Mouse (Mus musculus): Measurements from ENCODE around the gene Ltbp1. TPM values are rescaled to one million over a fixed set of nuclear protein-coding genes. Genes with fewer than 3 reads are reported as not detected.

The Ltbp1 gene
- polyA plus RNA-seq, 2 experiments = 83.3 to 104 TPM

DNA sequence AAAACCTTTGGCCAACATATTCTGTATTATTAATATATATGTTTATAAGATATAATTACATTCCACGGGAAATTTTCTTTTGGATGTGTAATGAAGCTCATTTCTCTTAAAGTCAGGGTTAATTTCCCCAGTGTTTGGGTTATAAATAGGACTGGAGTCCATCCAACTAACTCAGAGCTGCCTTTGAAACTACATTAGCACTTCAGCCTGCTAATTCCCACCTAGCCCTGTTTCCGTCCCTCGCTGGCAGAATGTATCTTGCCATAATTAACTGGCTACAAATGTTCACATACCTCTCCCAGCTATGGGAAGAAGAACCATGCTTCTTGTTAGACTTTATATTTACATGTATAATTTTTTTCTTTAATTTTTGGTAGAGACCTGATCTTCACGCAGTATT, 311.7 kb downstream of the Ltbp1 start:
- no peak for ATAC-seq (ENCODE audit: low FRiP score, low read depth)
- H3K27ac ChIP-seq (replicated peaks; ENCODE audit: low read depth, low read length) = no peak overlapping the region
- H3K9ac ChIP-seq (ENCODE audit: low read depth, low read length, severe bottlenecking) = no peak overlapping the region
- no peak overlapping the region for H3K4me2 ChIP-seq (replicated peaks; ENCODE audit: low read depth, low read length, severe bottlenecking)
- 0 out of 2 replicates have a peak, but pooled peaks cover 7% of the 10 kb centered on the region for H3K4me1 ChIP-seq (ENCODE audit: control insufficient read depth, insufficient read depth, low read length)
- no peaks in the 10 kb centered on the region for H3K9me3 ChIP-seq (ENCODE audit: control insufficient read depth, low read length)
- H3K27me3 ChIP-seq (ENCODE audit: control insufficient read depth, insufficient read depth, low read length) = no peaks in the 10 kb centered on the region
- no peak overlapping the region for H3K4me3 ChIP-seq (replicated peaks; ENCODE audit: low read length)
- WGBS = 58% methylated on average over 4 of the region's 4 CpGs
- DNase-seq (ENCODE audit: low spot score) = no peak
- H3K36me3 ChIP-seq (ENCODE audit: control insufficient read depth, insufficient read depth, low read length) = peaks cover 37% of the 10 kb centered on the region
- TF ChIP-seq POLR2A (IDR thresholded peaks at IDR 0.05; ENCODE audit: borderline replicate concordance, extremely low read depth, insufficient read depth, insufficient read length) = no peak

- Histone ChIP-seq H3K9me3 (ENCODE audit: control insufficient read depth, low read length) (no peaks in the 10 kb centered on the region), H3K36me3 (ENCODE audit: control insufficient read depth, insufficient read depth, low read length) (peaks cover 21% of the 10 kb centered on the region), H3K27me3 (ENCODE audit: control insufficient read depth, insufficient read depth, low read length) (no peaks in the 10 kb centered on the region), H3K4me1 (ENCODE audit: control insufficient read depth, insufficient read depth, low read length) (peaks cover 45% of the 10 kb centered on the region), H3K4me3 (replicated peaks; ENCODE audit: low read length) (no peak overlapping the region), H3K9ac (ENCODE audit: low read depth, low read length, severe bottlenecking) (no peak overlapping the region), H3K27ac (replicated peaks; ENCODE audit: low read depth, low read length) (peak overlapping the region; percentile 73), H3K4me2 (replicated peaks; ENCODE audit: low read depth, low read length, severe bottlenecking) (no peak overlapping the region)
- DNase-seq (ENCODE audit: low spot score) = no peak
- no peak for ATAC-seq (ENCODE audit: low FRiP score, low read depth)
- no peak for TF ChIP-seq POLR2A (IDR thresholded peaks at IDR 0.05; ENCODE audit: borderline replicate concordance, extremely low read depth, insufficient read depth, insufficient read length)
- 62% methylated on average over 5 of the region's 5 CpGs for WGBS
Measured at GRCm38 (mm10) chr17:75323229-75323628, 317.9 kb downstream of the Ltbp1 start.

- DNase-seq (ENCODE audit: low spot score) = peak; percentile 60
- no peak for TF ChIP-seq POLR2A (IDR thresholded peaks at IDR 0.05; ENCODE audit: borderline replicate concordance, extremely low read depth, insufficient read depth, insufficient read length)
- no peak overlapping the region for H3K4me2 ChIP-seq (replicated peaks; ENCODE audit: low read depth, low read length, severe bottlenecking)
- peaks cover 46% of the 10 kb centered on the region for H3K4me1 ChIP-seq (ENCODE audit: control insufficient read depth, insufficient read depth, low read length)
- no peaks in the 10 kb centered on the region for H3K27me3 ChIP-seq (ENCODE audit: control insufficient read depth, insufficient read depth, low read length)
- H3K4me3 ChIP-seq (replicated peaks; ENCODE audit: low read length) = no peak overlapping the region
- peak overlapping the region; percentile 73 for H3K27ac ChIP-seq (replicated peaks; ENCODE audit: low read depth, low read length)
- 45% methylated on average over 10 of the region's 10 CpGs for WGBS
- ATAC-seq (ENCODE audit: low FRiP score, low read depth) = no peak
- peaks cover 26% of the 10 kb centered on the region for H3K36me3 ChIP-seq (ENCODE audit: control insufficient read depth, insufficient read depth, low read length)
- H3K9me3 ChIP-seq (ENCODE audit: control insufficient read depth, low read length) = no peaks in the 10 kb centered on the region
- no peak overlapping the region for H3K9ac ChIP-seq (ENCODE audit: low read depth, low read length, severe bottlenecking)
Measured at GRCm38 (mm10) chr17:75323766-75324165, 318.4 kb downstream of the Ltbp1 start.

GRCm38 (mm10) chr17:75328102-75328639, 322.8 kb downstream of the Ltbp1 start:
- Histone ChIP-seq H3K36me3 (ENCODE audit: control insufficient read depth, insufficient read depth, low read length) (peaks cover 30% of the 10 kb centered on the region), H3K27ac (replicated peaks; ENCODE audit: low read depth, low read length) (peak overlapping the region; percentile 65), H3K9me3 (ENCODE audit: control insufficient read depth, low read length) (no peaks in the 10 kb centered on the region), H3K4me2 (replicated peaks; ENCODE audit: low read depth, low read length, severe bottlenecking) (no peak overlapping the region), H3K4me1 (ENCODE audit: control insufficient read depth, insufficient read depth, low read length) (peaks cover 34% of the 10 kb centered on the region), H3K4me3 (replicated peaks; ENCODE audit: low read length) (no peak overlapping the region), H3K27me3 (ENCODE audit: control insufficient read depth, insufficient read depth, low read length) (no peaks in the 10 kb centered on the region), H3K9ac (ENCODE audit: low read depth, low read length, severe bottlenecking) (no peak overlapping the region)
- WGBS = 38% methylated on average over 10 of the region's 10 CpGs
- ATAC-seq (ENCODE audit: low FRiP score, low read depth) (peak; percentile 69), DNase-seq (ENCODE audit: low spot score) (peak; percentile 51)
- no peak for TF ChIP-seq POLR2A (IDR thresholded peaks at IDR 0.05; ENCODE audit: borderline replicate concordance, extremely low read depth, insufficient read depth, insufficient read length)

DNA sequence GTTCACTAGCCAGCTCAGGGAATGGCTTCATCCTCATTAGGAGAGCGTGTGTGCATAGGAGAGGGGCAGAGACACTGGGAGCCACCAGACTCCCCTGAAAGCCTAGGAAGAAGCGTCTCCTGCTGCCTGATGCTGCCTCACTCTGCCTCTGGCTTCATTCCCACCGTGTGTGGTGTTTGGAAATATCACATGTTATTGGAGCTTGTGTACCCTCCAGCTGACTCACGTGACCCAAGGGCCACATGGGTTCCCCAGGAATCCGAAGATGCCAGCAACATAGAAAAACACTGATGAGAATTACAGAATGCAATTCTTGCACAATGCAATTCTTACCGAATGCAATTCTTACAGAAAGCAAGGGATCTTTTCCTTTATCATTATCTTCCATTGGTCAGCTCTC, 325.0 kb downstream of the Ltbp1 start:
- WGBS = 87% methylated on average over 6 of the region's 6 CpGs
- Histone ChIP-seq H3K27me3 (ENCODE audit: control insufficient read depth, insufficient read depth, low read length) (no peaks in the 10 kb centered on the region), H3K4me2 (replicated peaks; ENCODE audit: low read depth, low read length, severe bottlenecking) (no peak overlapping the region)

More for the DNA sequence above, 325.0 kb downstream of the Ltbp1 start:
- no peak overlapping the region for H3K9ac ChIP-seq (ENCODE audit: low read depth, low read length, severe bottlenecking)
- ATAC-seq (ENCODE audit: low FRiP score, low read depth) = no peak
- no peak for TF ChIP-seq POLR2A (IDR thresholded peaks at IDR 0.05; ENCODE audit: borderline replicate concordance, extremely low read depth, insufficient read depth, insufficient read length)
- no peak overlapping the region for H3K4me3 ChIP-seq (replicated peaks; ENCODE audit: low read length)
- H3K4me1 ChIP-seq (ENCODE audit: control insufficient read depth, insufficient read depth, low read length) = peaks cover 18% of the 10 kb centered on the region; the same call in 1 of the 2 replicates
- H3K9me3 ChIP-seq (ENCODE audit: control insufficient read depth, low read length) = no peaks in the 10 kb centered on the region
- peaks cover 23% of the 10 kb centered on the region for H3K36me3 ChIP-seq (ENCODE audit: control insufficient read depth, insufficient read depth, low read length)
- no peak overlapping the region for H3K27ac ChIP-seq (replicated peaks; ENCODE audit: low read depth, low read length)
- no peak for DNase-seq (ENCODE audit: low spot score)
